Mouse (Mus musculus): ENCODE measurements around the gene Adk.

DNA sequence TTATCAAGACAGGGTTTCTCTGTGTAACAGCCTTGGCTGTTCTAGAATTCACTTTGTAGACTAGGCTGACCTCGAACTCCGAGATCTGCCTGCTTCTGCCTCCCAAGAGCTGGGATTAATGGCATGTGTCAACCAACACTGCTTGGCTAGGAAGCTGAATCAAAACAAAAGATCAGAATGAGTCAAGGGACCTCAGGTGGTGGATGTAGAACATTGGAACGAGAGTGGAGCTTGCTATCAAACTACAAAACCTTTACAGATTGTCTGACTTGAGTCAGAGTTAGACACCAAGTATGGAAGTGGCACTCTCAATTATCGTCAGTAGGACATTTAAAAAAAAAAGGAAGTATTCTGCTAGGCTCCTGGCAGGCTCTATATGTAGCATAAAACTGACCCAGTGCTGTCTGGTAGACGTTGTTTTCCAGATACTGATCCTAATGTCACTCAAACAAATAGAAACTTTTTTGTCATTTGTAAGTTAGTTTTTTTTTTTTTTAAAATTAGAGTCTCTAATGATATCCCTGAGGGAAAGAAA is 38.5 kb upstream of the Adk start:
- TF ChIP-seq POLR2A (IDR thresholded peaks at IDR 0.05; ENCODE audit: low read depth, low read length) (no peak), TBP (conservative IDR thresholded peaks at IDR 0.05; ENCODE audit: low read depth, low read length) (no peak), MAX (IDR thresholded peaks at IDR 0.05; ENCODE audit: low read length) (no peak)

All from CH12.LX (cell line).